Mouse (Mus musculus) lung, adult 2 months (tissue): ENCODE data around the gene Sost. TPM values are rescaled to one million over a fixed set of nuclear protein-coding genes. Genes with fewer than 3 reads are reported as not detected.

Experiments
- DNase-seq: peaks from one replicate; pipeline ENCODE4 v3.0.0; 2022
- H3K4me1 ChIP-seq: fragments of 200-500 bp; 2 replicates; pipeline ENCODE4 v1.6.1; 2011; ENCODE audit warnings: low read length; ENCODE audit not compliant: control insufficient read depth, insufficient read depth
- H3K4me3 ChIP-seq: fragments of 200-500 bp; replicated peaks from 2 replicates; pipeline ENCODE3; 2011; ENCODE audit warnings: low read depth, mild to moderate bottlenecking, control low read depth, low read length; ENCODE audit errors: extremely low read depth
- CTCF ChIP-seq: fragments of 200-500 bp; IDR thresholded peaks from 2 replicates; pipeline ENCODE4 v1.5.1; 2011; ENCODE audit warnings: mild to moderate bottlenecking, low read length, control low read depth; ENCODE audit not compliant: insufficient read depth
- POLR2A ChIP-seq: fragments of 200-500 bp; IDR thresholded peaks from 2 replicates; pipeline ENCODE4 v1.6.1; 2011; ENCODE audit warnings: low read depth, mild to moderate bottlenecking, control low read depth, low read length, borderline replicate concordance; ENCODE audit errors: extremely low read depth
- WGBS: fragments of 180-500 bp; shearing (Covaris S2); methylation state at CpG from one replicate; pipeline ENCODE4 v1.1.7; 2018; 5-methylcytosine and 5-hydroxymethylcytosine counted together
- polyA plus RNA-seq: library from polyadenylated mRNA; depleted of rRNA; stranded (reverse); fragments of >200 nt; gene quantifications from 2 replicates; pipeline ENCODE4 v1.2.3, GENCODE M21; 2012

Gene Sost
- polyA plus RNA-seq, 1 experiment, result 2.2 TPM

DNA sequence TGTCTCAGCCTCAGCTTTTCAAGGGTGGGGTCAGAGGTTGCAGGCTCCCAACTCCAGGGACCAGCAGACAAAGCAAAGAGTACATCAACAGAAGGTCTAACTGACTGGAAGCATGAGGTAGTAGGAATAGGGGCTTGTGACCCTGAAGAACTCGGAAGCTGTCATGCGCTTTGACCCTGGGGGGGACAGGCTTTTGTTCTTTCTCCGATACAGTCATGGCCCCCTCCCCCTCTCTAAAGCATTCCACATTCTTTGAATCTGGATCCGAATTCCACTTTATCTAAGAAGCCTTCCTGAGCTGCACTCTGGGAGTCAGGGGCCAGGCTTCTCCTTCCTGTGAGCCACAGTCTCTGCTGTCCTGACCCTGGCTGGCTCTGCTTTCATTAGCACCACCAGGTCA lies 34.8 kb downstream of the Sost start:
- DNase-seq, result no peak
- Histone ChIP-seq H3K4me3 (no peak overlapping the region), H3K4me1 (no peaks in the 10 kb centered on the region)
- WGBS, result 57% methylated on average over 4 of the region's 4 CpGs
- TF ChIP-seq POLR2A (no peak), CTCF (no peak)

DNA sequence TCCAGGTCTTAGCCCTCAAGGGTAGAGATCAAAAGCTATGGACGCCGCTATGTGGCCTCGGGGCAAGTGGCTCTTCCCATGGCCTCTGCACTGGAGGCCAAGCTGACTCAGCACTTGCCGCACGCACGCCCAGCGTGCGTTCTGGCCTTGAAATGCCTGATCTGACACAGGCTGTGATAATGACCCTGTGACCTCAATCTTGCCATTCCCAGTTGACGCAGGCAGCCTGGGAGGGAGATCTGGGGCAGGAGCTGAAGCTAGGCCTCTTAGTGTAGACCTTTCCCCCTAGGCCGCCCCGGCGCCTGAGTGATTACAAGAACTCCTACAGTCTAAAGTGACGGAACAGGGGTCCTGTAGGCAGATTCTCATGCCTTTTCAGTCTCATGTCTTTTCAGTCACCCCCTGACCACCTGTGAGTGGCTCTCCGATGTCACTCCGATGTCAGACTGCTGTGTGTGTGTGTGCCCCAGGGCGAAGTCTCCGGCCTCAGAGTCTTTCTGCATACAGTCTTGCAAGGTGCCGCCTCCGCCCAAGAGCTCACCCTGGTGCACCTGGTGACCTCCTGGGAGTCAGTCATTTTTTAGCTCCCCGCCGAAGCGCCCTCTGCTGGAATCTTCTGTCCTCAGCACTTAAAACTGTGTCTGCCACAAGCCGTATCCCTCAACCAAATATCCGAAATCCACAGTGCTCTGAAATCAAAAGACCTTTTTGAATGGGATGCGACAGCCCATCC lies 38.6 kb downstream of the Sost start:
- H3K4me1 ChIP-seq, result no peaks in the 10 kb centered on the region
- peak; percentile 48 for TF ChIP-seq CTCF
- no peak for TF ChIP-seq POLR2A
- peak; percentile 31 for DNase-seq
- 44% methylated on average over 25 of the region's 25 CpGs for WGBS
- no peak overlapping the region for H3K4me3 ChIP-seq

- WGBS, result 88% methylated on average over 10 of the region's 10 CpGs
Observed at GRCm38 (mm10) chr11:101926951-101927589, 39.7 kb downstream of the Sost start.

DNA sequence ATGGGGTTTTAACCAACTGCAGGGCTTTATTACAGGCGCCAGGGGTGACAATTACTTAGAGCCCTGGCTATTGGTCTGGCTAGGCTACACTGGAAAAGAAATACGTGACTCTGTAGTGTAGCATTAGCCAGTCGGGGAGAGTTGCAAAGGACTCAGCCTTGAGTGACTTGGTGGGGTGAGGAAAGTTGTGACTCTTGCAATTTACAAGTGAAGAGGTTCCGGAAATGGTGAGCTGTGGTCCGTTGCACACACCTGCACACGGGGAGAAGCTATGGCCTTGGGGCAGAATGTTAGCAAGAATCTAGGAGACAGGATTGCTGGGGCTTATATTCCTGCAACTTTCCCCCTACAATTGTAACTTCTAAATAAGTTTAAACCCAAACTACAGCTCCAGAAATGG lies 41.2 kb downstream of the Sost start:
- no peak for DNase-seq
- TF ChIP-seq POLR2A (no peak), CTCF (no peak)
- 81% methylated on average over 6 of the region's 6 CpGs for WGBS
- H3K4me3 ChIP-seq, result no peak overlapping the region
- no peaks in the 10 kb centered on the region for H3K4me1 ChIP-seq

More at GRCm38 (mm10) chr11:101926951-101927589, 39.7 kb downstream of the Sost start:
- no peak for TF ChIP-seq CTCF
- no peak for TF ChIP-seq POLR2A
- H3K4me1 ChIP-seq, result no peaks in the 10 kb centered on the region
- H3K4me3 ChIP-seq, result no peak overlapping the region
- DNase-seq, result no peak

GRCm38 (mm10) chr11:101924441-101924976 lies 42.3 kb downstream of the Sost start:
- DNase-seq, result no peak
- Histone ChIP-seq H3K4me1 (no peaks in the 10 kb centered on the region), H3K4me3 (no peak overlapping the region)
- TF ChIP-seq CTCF, result no peak
- no peak for TF ChIP-seq POLR2A
- WGBS, result 60% methylated on average over 19 of the region's 19 CpGs

DNA sequence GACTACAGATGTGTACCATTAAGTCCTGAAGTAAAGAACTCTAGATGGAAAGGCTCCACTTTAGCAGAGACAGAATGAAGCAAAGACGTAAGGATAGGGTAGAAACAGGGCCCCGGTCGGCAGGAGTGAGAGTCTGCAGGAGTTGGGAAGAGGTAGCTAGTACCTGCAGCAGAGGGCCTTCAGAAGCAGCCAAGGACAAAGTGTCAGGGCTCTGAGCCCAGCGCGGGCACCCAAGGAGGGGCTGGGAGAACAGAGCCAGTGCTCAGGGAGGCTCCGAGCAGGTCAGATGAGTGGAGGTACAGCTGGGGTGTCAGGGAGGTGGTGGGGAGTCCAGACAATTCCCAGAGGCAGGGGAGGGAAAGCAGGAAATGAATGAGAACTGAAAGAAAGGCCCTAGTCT lies 42.8 kb downstream of the Sost start:
- 82% methylated on average over 6 of the region's 6 CpGs for WGBS
- Histone ChIP-seq H3K4me3 (no peak overlapping the region), H3K4me1 (no peaks in the 10 kb centered on the region)
- no peak for TF ChIP-seq CTCF
- TF ChIP-seq POLR2A, result no peak
- DNase-seq, result no peak

DNA sequence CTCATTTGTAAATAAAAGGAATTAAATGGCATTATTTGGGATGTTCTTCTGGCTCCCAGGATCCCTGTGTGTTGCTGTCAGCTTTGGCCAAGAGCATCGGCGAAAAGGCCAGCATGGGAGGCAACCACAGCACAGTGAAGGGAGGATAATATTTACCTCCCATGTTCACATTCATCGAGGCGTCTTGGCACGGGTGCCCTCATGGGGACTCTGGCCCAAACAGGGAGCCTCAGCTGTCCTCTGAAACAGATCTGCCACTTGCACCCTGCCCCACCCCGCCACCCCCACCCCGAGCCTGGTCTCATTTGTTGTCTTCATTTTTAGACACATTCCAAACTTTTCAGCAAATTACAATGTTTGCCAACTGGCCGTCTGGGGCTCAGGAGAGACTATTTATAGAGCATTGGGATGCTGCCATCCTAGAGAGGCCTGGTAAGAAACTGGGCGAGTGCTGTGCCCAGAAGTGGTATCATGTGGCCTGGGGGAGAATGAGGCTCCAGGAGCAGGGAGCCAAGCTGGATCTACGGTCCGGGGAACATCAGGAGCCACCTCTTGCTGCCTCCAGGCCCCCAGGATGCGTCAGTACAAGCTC lies 45.4 kb downstream of the Sost start:
- TF ChIP-seq POLR2A (no peak), CTCF (no peak)
- Histone ChIP-seq H3K4me3 (no peak overlapping the region), H3K4me1 (no peaks in the 10 kb centered on the region)
- WGBS, result 55% methylated on average over 12 of the region's 12 CpGs
- no peak for DNase-seq

GRCm38 (mm10) chr11:101919660-101920059 lies 47.2 kb downstream of the Sost start:
- Histone ChIP-seq H3K4me3 (no peak overlapping the region), H3K4me1 (no peaks in the 10 kb centered on the region)
- peak; percentile 82 for DNase-seq
- TF ChIP-seq POLR2A, result no peak
- TF ChIP-seq CTCF, result peak; percentile 81
- under 1% methylated on average over 6 of the region's 6 CpGs for WGBS

DNA sequence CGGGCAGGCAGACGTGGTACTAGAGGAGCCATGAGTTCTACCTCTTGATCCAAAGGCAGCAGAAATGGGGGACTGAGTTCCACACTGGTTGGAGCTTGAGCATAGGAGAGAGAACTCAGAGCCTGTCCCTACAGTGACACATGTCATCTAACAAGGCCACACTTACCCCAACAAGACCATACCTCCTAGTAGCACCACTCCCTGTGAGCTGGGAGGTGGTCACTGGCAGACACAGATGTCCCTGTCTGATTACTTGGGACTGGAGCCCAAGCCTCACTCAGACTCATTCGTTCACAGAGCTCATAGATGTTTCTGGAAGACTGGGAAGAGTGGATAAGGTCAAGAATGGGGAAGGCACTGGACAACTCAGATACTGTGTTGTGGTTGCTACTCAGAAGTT lies 48.2 kb downstream of the Sost start:
- no peak for DNase-seq
- WGBS, result 65% methylated on average over 3 of the region's 3 CpGs
- TF ChIP-seq CTCF, result no peak
- no peak for TF ChIP-seq POLR2A
- Histone ChIP-seq H3K4me3 (no peak overlapping the region), H3K4me1 (no peaks in the 10 kb centered on the region)
